Mouse (Mus musculus) spleen, adult 2 months (tissue): ENCODE results near the gene Mark3. TPM values are rescaled to one million over a fixed set of nuclear protein-coding genes. Genes with fewer than 3 reads are reported as not detected.

Source experiments
- DNase-seq, 2 experiments: peaks; one replicate each; pipeline versions ENCODE4 v3.0.0 to v3.0.0-alpha.2; 2012 to 2021; ENCODE audit warnings: low spot score in 2 of 2, low read depth in 1 of 2
- H3K27ac ChIP-seq: fragments of 200-500 bp; 2 replicates; pipeline ENCODE4 v1.5.1; 2012; ENCODE audit warnings: low read length, inconsistent platforms; ENCODE audit not compliant: insufficient read depth
- H3K27me3 ChIP-seq: fragments of 200-500 bp; 2 replicates; pipeline ENCODE4 v1.6.1; 2012; ENCODE audit warnings: mild to moderate bottlenecking, moderate library complexity, low read length, inconsistent platforms; ENCODE audit not compliant: control insufficient read depth, insufficient read depth
- H3K36me3 ChIP-seq: fragments of 200-500 bp; 2 replicates; pipeline ENCODE4 v1.6.1; 2012; ENCODE audit warnings: mild to moderate bottlenecking, low read length, inconsistent platforms; ENCODE audit not compliant: control insufficient read depth, insufficient read depth
- H3K4me1 ChIP-seq: fragments of 200-500 bp; 2 replicates; pipeline ENCODE4 v1.6.1; 2011; ENCODE audit warnings: inconsistent platforms; ENCODE audit not compliant: control insufficient read depth, insufficient read depth, insufficient read length
- H3K4me3 ChIP-seq: fragments of 200-500 bp; 2 replicates; pipeline ENCODE4 v1.5.1; 2011; ENCODE audit warnings: mild to moderate bottlenecking, inconsistent platforms; ENCODE audit not compliant: insufficient read depth, insufficient read length; ENCODE audit errors: extremely low read depth
- CTCF ChIP-seq: fragments of 200-500 bp; IDR thresholded peaks from 2 replicates; pipeline ENCODE4 v1.5.1; 2011; ENCODE audit warnings: mild to moderate bottlenecking, inconsistent platforms; ENCODE audit not compliant: insufficient read depth, insufficient read length, insufficient replicate concordance; ENCODE audit errors: extremely low read depth
- POLR2A ChIP-seq: fragments of 200-500 bp; IDR thresholded peaks from 2 replicates; pipeline ENCODE4 v1.6.1; 2011; ENCODE audit warnings: low read depth, low read length, inconsistent platforms
- WGBS: fragments of 180-500 bp; shearing (Covaris S2); methylation state at CpG from one replicate; pipeline ENCODE4 v1.1.7; 2018; 5-methylcytosine and 5-hydroxymethylcytosine counted together
- polyA plus RNA-seq: library from polyadenylated mRNA; depleted of rRNA; stranded (reverse); fragments of >200 nt; gene quantifications from 2 replicates; pipeline ENCODE4 v1.2.3, GENCODE M21; 2012

Gene Mark3
- polyA plus RNA-seq, 1 experiment: 19.8 TPM

GRCm38 (mm10) chr12:111597310-111597709 is 23.0 kb downstream of the Mark3 start:
- no peak for DNase-seq
- WGBS: 97% methylated on average over 1 of the region's 1 CpGs
- H3K27me3 ChIP-seq: no peaks in the 10 kb centered on the region
- no peak overlapping the region for H3K27ac ChIP-seq
- H3K4me1 ChIP-seq: peaks cover 6% of the 10 kb centered on the region; the same call in 1 of the 2 replicates
- peaks cover 14% of the 10 kb centered on the region for H3K36me3 ChIP-seq
- H3K4me3 ChIP-seq: no peak overlapping the region
- no peak for TF ChIP-seq CTCF

GRCm38 (mm10) chr12:111598902-111599301 is 24.6 kb downstream of the Mark3 start:
- no peak for TF ChIP-seq CTCF
- TF ChIP-seq POLR2A: no peak
- H3K36me3 ChIP-seq: peaks cover 12% of the 10 kb centered on the region
- H3K4me3 ChIP-seq: no peak overlapping the region
- H3K27ac ChIP-seq: no peak overlapping the region
- 92% methylated on average over 1 of the region's 1 CpGs for WGBS
- DNase-seq: no peak
- peaks cover 3% of the 10 kb centered on the region; the same call in 1 of the 2 replicates for H3K4me1 ChIP-seq
- H3K27me3 ChIP-seq: no peaks in the 10 kb centered on the region

DNA sequence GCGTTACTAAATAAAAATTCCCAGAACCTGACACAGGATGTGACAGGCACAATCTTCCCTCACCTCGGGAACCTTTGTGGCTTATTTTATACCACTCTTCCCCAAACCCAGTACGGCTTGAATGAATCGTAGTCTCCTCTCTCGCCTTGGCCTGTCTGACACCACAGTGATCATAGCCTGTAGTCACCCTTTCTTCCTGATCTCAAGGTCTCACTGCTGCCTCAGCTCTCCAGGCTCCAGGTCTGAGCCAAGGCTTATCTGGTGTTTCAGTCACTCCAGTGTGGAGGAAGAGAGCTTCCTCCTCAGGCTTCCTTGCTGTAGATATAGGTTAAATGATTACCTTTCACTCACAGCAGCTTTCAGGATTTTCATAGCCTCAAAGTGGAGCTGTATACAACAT is 25.3 kb downstream of the Mark3 start:
- Histone ChIP-seq H3K27me3 (no peaks in the 10 kb centered on the region), H3K4me3 (no peak overlapping the region), H3K4me1 (peaks cover 3% of the 10 kb centered on the region; the same call in 1 of the 2 replicates), H3K27ac (no peak overlapping the region), H3K36me3 (peaks cover 12% of the 10 kb centered on the region)
- no peak for TF ChIP-seq POLR2A
- no peak for TF ChIP-seq CTCF
- no peak for DNase-seq
- 46% methylated on average over 5 of the region's 5 CpGs for WGBS

- Histone ChIP-seq H3K27me3 (no peaks in the 10 kb centered on the region), H3K27ac (no peak overlapping the region), H3K4me3 (no peak overlapping the region), H3K4me1 (peaks cover 3% of the 10 kb centered on the region; the same call in 1 of the 2 replicates), H3K36me3 (peaks cover 9% of the 10 kb centered on the region)
- TF ChIP-seq POLR2A (no peak), CTCF (no peak)
- 94% methylated on average over 3 of the region's 3 CpGs for WGBS
- DNase-seq: no peak
Observed at GRCm38 (mm10) chr12:111603871-111604270, 29.5 kb downstream of the Mark3 start.

DNA sequence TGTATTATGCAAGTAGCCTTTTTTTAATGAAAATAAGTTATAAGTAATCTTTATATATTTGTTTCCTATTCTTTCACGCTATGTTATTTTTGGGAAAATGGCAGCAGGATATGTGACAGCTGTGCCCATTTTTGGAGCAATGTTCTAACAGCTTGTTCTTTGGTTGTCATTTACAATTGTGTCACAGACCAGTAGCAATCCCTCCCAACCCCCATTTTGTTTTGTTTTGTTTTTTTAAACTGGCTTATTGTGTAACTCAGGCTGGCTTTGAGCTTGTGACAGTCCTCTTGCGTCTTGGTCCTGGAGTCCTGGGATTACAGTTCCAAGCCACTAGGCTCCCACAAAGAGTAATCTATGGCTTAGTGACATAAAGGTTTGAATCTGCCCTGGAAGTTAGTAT is 31.3 kb downstream of the Mark3 start:
- Histone ChIP-seq H3K36me3 (peaks cover 11% of the 10 kb centered on the region), H3K27ac (no peak overlapping the region), H3K27me3 (no peaks in the 10 kb centered on the region), H3K4me1 (peaks cover 3% of the 10 kb centered on the region; the same call in 1 of the 2 replicates), H3K4me3 (no peak overlapping the region)
- TF ChIP-seq CTCF (no peak), POLR2A (no peak)
- DNase-seq: no peak
- 97% methylated on average over 2 of the region's 2 CpGs for WGBS

- no peak overlapping the region for H3K4me3 ChIP-seq
- peaks cover 13% of the 10 kb centered on the region for H3K36me3 ChIP-seq
- DNase-seq: no peak
- H3K27ac ChIP-seq: no peak overlapping the region
- 77% methylated on average over 5 of the region's 5 CpGs for WGBS
- TF ChIP-seq CTCF (no peak), POLR2A (no peak)
- H3K4me1 ChIP-seq: no peaks in the 10 kb centered on the region
- no peaks in the 10 kb centered on the region for H3K27me3 ChIP-seq
Observed at GRCm38 (mm10) chr12:111608015-111608414, 33.7 kb downstream of the Mark3 start.

DNA sequence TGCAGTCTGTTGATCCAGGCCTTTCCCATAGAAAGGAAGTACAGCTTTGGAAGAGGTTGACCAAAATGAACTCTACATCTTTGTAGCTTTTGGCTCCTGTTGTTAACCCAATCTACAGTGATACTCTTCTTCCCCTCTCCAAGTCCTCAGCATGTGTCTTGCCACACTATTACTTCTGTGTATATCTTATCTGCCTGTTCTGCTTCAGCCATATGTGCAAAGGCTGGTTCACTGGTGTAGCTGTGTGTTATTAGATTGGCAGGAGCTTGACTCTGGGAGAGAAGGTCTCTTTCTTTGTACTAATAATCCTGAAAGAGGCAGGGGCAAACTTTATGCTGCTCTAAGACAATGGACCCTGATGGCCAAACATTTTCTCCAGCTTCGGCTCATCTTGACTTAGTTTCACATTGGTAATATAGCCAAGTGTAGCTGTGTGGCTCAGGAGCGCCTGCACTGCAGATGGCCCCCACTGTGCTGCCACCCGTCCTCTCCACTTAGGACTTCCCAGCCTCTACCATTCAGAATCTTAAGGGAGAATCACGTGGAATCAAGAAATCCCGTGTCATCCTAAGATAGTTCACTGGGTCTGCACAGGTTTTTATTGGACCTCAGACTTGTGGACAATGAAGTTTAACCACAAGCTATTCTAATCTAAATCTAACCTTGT is 40.3 kb downstream of the Mark3 start:
- Histone ChIP-seq H3K36me3 (peaks cover 13% of the 10 kb centered on the region), H3K4me3 (no peak overlapping the region), H3K4me1 (no peaks in the 10 kb centered on the region)

More for the DNA sequence above, 40.3 kb downstream of the Mark3 start:
- no peak for TF ChIP-seq POLR2A
- TF ChIP-seq CTCF: no peak
- H3K27ac ChIP-seq: no peak overlapping the region
- no peaks in the 10 kb centered on the region for H3K27me3 ChIP-seq
- 92% methylated on average over 5 of the region's 5 CpGs for WGBS
- no peak for DNase-seq
